Mouse (Mus musculus) urinary bladder, adult 2 months (tissue): ENCODE measurements around the gene Ccdc12. TPM values are rescaled to one million over a fixed set of nuclear protein-coding genes. Genes with fewer than 3 reads are reported as not detected.
"Not testable (repeated sequence)": the region's sequence is repeated elsewhere in the genome, so short reads cannot be mapped to it uniquely, and the experiment has no call there.

Experiments
- DNase-seq: peaks from one replicate; pipeline ENCODE4 v3.0.0; 2022; ENCODE audit warnings: low spot score
- polyA plus RNA-seq: library from polyadenylated mRNA; depleted of rRNA; stranded (reverse); fragments of >200 nt; gene quantifications from 2 replicates; pipeline ENCODE4 v1.2.3, GENCODE M21; 2012

The Ccdc12 gene
- polyA plus RNA-seq, 1 experiment = 152 TPM

- DNase-seq = no peak
Observed at GRCm38 (mm10) chr9:110673107-110673752, 16.9 kb downstream of the Ccdc12 start.

- DNase-seq = no peak
Observed at GRCm38 (mm10) chr9:110676492-110676911, 20.2 kb downstream of the Ccdc12 start.

DNA sequence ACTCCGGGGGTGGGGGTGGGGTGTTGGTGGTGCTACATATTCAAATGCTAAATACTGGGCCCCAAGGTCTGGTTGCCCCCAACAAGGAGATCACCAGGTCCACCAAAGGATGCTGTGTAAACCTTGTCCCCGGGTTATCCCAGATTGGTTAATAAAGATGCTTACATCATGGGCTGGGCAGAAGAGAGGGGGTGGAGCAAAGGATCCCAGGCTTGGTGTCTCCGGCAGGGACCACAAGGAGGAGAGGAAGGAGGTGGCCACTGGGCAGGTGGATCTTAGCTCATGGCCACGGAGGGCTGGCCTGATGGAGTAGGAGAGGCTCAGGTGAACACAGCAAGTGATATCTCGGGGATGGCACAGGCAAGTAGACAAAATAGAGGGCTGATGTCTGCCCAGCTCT lies 22.6 kb downstream of the Ccdc12 start:
- DNase-seq = no peak

GRCm38 (mm10) chr9:110680736-110681507 lies 24.6 kb downstream of the Ccdc12 start:
- no peak for DNase-seq

GRCm38 (mm10) chr9:110681817-110682216 lies 25.5 kb downstream of the Ccdc12 start:
- no peak for DNase-seq

DNA sequence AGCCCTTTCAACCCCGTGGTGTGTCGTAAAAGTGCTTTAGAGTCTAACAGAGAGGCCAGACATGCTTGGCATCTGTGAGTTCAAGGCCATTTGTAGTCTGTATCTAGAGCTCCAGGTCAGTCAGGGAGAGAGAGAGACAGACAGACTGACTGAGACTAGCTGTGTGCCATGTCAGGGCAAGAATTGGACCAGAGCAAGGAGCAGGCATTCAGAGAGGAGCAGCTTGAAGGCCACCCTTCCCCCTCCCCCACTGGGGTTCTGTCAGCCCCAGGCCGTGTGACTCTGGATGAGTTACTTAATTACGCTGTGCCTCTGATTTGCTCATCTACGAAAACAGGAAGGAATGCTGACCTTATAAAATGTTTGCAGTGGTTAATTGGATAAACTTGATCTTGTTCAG lies 26.0 kb downstream of the Ccdc12 start:
- no peak for DNase-seq

DNA sequence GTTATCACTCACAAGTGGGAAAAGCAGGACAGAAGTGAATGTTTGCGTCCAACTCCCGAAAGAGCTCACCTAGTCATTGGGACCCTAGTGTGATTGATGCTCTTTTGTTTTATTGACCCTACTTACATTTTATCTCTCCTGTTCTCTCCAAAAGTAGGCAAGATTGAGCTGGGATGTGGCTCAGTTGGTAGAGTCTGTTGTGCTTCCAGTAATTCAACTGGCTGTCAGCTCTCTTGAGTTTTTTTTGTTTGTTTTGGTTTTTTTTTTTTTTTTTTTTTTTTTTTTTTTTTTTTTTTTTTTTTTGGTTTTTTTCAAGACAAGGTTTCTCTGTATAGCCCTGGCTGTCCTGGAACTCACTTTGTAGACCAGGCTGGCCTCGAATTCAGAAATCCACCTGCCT lies 26.4 kb downstream of the Ccdc12 start:
- DNase-seq = not testable (repeated sequence)

DNA sequence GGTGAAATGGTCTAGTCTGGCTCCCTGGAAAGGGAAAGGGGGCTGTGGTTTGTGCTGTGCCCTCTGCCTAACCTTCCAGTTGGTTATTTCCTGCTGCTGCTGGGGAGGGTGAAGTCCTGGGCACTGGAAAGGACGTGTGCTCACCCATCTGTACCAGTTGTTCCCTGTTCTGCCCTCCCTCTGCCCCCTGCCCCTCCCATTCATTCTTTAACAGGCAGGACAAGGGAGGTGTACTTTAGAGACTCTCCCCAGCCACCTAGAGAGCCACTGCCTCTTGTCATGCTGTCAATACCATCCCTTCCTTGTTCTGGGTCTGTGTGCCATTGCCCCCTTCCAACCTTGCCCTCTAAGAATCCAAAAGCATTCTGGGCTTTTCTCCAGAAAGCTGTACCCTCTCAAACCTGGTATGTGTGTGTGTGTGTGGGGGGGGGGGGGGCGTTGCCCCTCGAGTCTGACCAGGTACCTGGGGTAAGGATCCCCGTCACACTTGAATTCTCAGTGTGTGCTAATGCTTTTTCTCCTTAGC lies 27.3 kb downstream of the Ccdc12 start:
- DNase-seq = no peak

DNA sequence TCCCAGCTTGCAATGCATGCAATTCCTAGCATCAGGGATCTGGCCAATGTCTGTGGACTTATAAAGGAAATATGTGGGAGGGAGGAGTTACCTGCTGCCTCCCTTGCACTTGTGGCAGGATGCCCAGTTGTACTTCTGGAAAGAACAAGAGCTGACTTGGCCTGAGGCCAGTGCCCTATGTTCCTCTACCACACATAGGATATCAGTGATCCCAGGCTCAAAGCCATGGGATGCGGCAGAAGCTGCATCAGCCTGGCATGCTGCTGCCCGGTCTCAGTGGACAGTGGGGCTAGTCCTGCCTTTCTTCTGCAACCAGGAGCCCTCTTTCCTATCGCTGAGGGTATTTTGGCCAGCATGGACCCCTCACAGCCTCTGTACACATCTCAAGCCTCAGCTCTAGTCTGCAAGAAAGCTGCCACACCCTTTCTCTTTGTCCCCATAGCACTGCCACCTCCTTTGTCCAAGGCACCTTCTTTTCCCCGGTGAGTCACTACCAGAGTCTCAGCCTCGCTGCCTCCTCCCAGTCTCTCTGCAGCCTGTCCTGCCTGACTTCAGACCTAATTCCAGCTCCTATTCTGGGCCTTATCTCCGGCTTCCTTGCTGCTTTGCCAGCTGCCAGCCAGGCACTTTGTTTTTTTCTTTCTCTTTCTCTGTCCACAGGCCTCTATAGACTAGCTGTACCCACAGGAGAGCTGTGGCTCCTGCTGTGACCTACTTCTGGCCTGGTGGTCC lies 28.0 kb downstream of the Ccdc12 start:
- peak; percentile 51 for DNase-seq

GRCm38 (mm10) chr9:110685187-110685586 lies 28.9 kb downstream of the Ccdc12 start:
- DNase-seq = no peak

DNA sequence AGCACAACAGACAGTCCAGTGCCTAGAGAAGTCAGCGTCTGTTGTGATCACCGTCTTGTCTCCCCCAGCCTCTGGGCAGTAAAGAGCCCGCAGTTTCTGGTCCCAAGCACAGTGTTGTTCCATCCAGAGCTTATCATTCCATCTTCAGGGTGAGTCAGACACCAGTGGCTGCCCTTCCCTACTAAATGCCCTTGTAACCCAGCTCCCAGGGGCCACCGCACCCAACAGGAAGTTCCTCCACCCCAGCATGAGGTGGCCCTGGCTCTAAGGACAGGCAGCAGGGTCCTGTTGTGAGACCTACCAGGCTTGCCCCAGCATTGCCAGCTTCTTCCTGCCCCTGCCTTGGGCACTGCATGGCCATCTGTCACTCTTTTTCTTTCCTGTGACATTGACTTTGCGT lies 29.3 kb downstream of the Ccdc12 start:
- DNase-seq = no peak

DNA sequence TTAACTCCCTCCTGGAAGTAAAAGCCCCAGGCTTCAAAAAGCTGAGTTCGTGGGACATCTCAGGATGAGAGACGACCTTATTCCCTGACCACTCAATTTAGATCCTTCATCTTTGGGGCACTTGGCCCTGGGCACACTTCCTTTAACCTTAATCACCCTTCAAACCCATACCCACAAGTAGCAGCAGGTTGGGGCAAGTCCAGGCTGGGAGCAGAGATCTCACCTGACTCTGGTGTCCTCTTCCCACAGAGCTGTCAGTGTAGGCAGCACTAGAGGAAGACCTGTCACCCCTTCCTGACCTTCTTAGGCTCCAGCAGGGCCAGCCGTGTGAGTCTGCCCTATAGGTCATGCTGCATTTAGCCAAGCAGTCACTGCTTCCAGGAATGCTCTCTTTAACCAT lies 30.2 kb downstream of the Ccdc12 start:
- no peak for DNase-seq

- no peak for DNase-seq
Observed at GRCm38 (mm10) chr9:110687061-110687460, 30.8 kb downstream of the Ccdc12 start.

GRCm38 (mm10) chr9:110687846-110688245 lies 31.5 kb downstream of the Ccdc12 start:
- no peak for DNase-seq

DNA sequence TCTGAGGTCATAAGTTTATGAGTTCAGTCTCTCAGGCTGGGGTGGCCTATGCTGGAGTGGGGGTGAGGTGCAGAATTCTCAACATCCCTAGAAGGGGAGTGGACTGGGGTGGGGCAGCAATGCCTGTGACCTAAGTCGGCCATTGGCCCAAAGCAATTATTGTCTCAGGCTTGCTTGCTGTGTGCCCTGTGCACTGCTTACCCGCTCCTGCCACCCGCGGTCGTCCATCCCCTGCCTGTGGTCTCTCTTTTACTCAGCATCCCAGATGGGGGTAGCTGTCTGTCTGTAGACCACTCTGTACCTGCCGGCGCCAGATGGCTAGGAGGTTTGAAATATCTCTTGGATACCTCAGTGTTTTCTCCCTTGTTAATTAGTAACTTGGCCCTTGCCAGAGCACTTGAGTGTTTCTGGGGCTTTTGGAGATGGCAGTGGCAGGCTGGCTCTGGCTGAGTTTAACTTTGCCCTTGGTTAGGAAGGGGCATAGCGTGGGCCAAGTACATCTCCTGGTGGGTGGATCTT lies 33.0 kb downstream of the Ccdc12 start:
- DNase-seq = peak; percentile 51

DNA sequence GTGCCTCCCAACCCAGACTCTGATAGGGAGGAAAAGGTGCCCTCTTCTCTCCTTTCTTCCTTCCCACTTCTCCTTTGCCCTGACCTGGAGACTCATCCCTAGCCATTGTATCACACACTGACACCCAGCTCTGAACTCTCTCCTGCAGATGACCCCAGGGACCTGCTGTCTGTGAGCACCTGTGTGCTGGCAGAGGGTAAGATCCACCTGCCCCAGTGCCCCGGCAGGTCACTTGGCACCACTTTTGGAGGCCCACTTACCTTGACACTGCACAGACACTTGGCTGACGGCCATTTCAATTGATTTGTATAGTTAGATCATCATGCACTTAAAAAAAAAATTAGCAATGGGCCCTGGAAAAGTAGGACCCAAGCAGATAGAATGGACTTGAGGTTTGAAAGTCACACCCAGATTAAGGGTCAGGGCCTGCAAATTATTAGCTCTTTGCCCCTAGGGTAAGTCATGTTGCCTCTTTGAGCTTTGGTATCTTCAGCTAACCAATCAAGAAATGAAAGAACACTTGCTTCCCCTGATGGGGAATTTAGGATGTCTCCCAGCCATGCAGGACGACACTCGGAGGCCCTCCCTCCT lies 39.0 kb downstream of the Ccdc12 start:
- no peak for DNase-seq

DNA sequence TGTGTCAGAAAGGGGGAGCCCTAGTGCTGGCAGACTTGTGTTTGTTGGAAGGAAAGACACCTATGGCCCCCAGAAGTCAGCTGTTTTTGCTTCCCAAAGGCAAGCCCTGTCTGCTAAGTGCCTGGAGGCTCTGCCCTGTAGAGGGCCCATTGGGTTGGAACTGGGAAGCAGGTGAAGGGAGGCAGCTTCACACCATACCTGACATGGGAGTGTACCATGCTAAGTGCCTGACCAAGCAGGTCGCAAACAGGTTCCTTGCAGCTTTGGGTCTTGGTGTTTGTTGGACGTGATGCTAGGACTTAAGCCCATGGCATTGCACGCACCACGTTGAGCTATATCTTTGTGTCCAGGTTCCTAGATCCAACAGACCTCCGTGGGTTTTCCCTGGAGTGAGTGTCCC lies 40.1 kb downstream of the Ccdc12 start:
- no peak for DNase-seq

DNA sequence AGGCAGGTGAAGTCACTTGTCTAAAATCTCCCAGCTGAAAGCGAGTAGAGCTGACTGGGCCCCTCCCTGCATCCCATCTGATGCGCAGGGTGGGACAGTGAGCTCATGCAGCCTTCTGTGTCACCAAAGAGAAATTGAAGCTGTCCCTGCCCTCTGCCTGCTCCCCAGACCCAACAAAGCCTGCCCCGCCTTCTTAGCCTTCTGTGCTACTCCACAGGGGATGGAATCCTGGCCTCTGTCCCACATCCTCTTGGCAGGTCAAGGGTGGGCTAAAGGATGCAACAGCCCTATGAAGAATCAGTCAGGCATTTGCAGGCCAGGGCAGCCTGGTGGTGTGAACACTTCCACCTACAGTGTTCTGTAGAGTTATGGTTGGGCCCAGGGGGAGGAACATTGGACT lies 41.2 kb downstream of the Ccdc12 start:
- no peak for DNase-seq

DNA sequence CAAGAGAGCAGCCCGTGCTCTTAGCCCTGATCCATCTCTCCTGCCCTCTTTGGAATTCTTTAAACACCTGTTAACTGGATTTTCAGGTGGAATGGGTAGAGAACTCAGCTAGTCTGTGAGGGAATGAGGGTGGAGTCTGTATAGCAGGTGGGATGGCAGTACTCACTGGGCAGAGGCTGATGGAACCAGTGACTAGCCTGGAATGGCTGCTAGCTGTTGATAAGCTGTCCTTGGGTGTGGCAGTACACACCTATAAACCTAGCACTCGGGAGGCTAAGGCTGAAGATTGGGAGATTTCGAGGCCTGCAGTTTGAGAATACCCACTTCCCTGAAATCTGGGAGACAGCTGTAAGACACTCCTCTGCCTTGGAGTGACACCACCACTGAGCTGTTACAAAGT lies 43.3 kb downstream of the Ccdc12 start:
- DNase-seq = no peak

DNA sequence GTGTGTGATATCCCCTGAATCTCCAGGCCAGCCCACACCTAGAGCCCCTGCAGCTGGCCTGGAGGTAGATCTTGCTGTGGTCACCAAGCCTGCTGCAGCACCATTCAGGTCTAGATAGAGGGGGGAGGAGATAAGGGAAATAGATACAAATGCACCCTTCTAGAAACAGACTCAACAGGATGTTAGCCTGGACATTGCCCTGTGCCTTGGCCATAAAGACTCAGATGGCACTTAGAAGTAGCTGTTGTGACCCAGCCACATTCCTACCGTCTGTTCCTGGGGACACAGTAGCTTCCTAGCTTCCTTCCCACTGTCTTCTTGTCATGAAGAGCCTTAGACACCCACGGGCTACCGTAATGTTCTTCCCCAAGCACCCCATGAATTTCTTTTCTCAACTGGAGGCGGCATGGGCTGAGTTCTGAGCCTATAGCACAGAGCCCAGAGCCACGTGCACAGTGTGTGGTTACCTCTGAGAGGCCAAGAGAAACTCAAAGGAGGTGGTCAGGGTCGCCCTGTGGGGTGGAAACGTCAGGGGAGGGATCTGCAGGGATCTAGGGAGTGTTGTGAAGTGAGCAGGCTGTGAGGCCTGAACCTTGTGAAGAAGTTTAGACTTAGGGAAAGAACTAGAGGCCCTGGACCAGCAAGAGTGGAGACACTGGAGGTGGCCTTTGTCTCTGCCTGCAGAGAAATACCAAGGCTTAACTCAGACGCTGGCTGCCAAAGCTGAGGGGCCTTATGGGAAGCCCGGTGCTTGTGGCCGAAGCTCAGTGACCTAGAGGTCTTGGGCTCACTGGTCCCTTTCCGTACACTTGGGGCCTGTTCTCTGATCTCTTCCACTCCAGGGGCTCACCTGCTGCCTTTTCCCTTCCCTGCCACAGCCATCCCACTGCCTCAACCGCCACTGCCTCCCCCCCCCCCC lies 45.1 kb downstream of the Ccdc12 start:
- DNase-seq = no peak

DNA sequence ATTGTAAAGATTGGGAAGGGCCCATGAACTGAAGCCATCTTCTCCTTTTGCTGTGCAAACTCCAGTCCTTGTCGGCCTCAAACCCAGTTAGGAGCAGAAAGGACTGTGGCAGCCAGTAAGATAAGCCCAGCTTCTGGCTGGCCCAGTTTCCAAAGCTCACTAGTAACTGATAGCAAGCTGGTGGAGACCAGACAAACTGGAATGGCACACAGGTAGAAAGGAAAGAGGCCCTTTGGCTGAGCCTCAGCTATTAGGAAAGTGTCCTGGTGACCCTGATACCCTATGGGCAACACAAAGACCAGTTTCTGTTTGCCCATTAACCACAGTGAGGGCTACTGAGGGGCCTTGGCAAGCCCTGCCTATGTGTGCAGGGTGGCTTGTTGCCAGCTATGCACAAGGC lies 46.5 kb downstream of the Ccdc12 start:
- no peak for DNase-seq
